Mouse (Mus musculus) liver, postnatal 0 days (tissue): ENCODE data around the gene Rnpc3. TPM values are rescaled to one million over a fixed set of nuclear protein-coding genes. Genes with fewer than 3 reads are reported as not detected.

Experiments used
- ATAC-seq: fragments of 200-750 bp; cut with Nextera tagmentation; 2 replicates; pipeline ENCODE4 v1.8.0; 2017; ENCODE audit warnings: mild to moderate bottlenecking, moderate library complexity
- DNase-seq: peaks from one replicate; pipeline ENCODE4 v3.0.0-alpha.2; 2016
- H3K27ac ChIP-seq: fragments of 300-500 bp; sonication (generic); 2 replicates; pipeline ENCODE4 v1.5.1; 2014; ENCODE audit warnings: antibody characterized with exemption, moderate library complexity, mild to moderate bottlenecking, low read depth
- H3K27me3 ChIP-seq: fragments of 300-500 bp; sonication (generic); 2 replicates; pipeline ENCODE4 v1.6.1; 2014; ENCODE audit warnings: low read length, control low read depth, mixed read lengths; ENCODE audit not compliant: insufficient read depth
- H3K36me3 ChIP-seq: fragments of 300-500 bp; sonication (generic); replicated peaks from 2 replicates; pipeline ENCODE4 v1.6.1; 2014; ENCODE audit warnings: mild to moderate bottlenecking, control low read depth, low read length, moderate library complexity, mixed read lengths; ENCODE audit not compliant: insufficient read depth
- H3K4me1 ChIP-seq: fragments of 300-500 bp; sonication (generic); 2 replicates; pipeline ENCODE4 v1.6.1; 2014; ENCODE audit warnings: antibody characterized with exemption, mild to moderate bottlenecking, control low read depth; ENCODE audit not compliant: insufficient read depth
- H3K4me2 ChIP-seq: fragments of 300-500 bp; sonication (generic); 2 replicates; pipeline ENCODE4 v1.6.1; 2014; ENCODE audit warnings: low read depth, mild to moderate bottlenecking, low read length, moderate library complexity, mixed read lengths
- H3K4me3 ChIP-seq: fragments of 300-500 bp; sonication (generic); 2 replicates; pipeline ENCODE4 v1.5.1; 2014; ENCODE audit warnings: low read depth, low read length
- H3K9ac ChIP-seq: fragments of 300-500 bp; sonication (generic); replicated peaks from 2 replicates; pipeline ENCODE4 v1.6.1; 2014; ENCODE audit warnings: mild to moderate bottlenecking, moderate library complexity
- H3K9me3 ChIP-seq: fragments of 300-500 bp; sonication (generic); 2 replicates; pipeline ENCODE4 v1.6.1; 2016; ENCODE audit warnings: mild to moderate bottlenecking, control low read depth, low read length, mixed read lengths
- CTCF ChIP-seq: sonication (generic); IDR thresholded peaks from 2 replicates; pipeline ENCODE4 v1.5.1; 2016; ENCODE audit warnings: antibody characterized with exemption, low read depth
- EP300 ChIP-seq: IDR thresholded peaks from 2 replicates; pipeline ENCODE4 v1.6.1; 2016; ENCODE audit warnings: antibody characterized with exemption, low read depth, mild to moderate bottlenecking
- WGBS: fragments of 180-500 bp; shearing (Covaris S2); extraction: QIAGEN DNeasy Blood & Tissue Kit; methylation state at CpG from one replicate; pipeline ENCODE4 v1.1.7; 2014; ENCODE audit not compliant: insufficient replicate concordance; 5-methylcytosine and 5-hydroxymethylcytosine counted together
- polyA plus RNA-seq: library from polyadenylated mRNA; unstranded; fragments of >200 nt; fragmentation: Nextera tagmentation; extraction: Ambion mirVana; gene quantifications from 2 replicates; pipeline ENCODE4 v1.2.1, GENCODE M21; 2015

The Rnpc3 gene
- polyA plus RNA-seq, 1 experiment from 2014 or later: 16.9 TPM

GRCm38 (mm10) chr3:113630564-113630963, 615 bp upstream of the Rnpc3 start:
- DNase-seq (no peak), ATAC-seq (no peak)
- 7% methylated on average over 13 of the region's 13 CpGs for WGBS
- H3K27me3 ChIP-seq: no peaks in the 10 kb centered on the region
- peaks cover 15% of the 10 kb centered on the region for H3K36me3 ChIP-seq
- H3K27ac ChIP-seq: peak overlapping the region; percentile 99
- H3K4me3 ChIP-seq: peak overlapping the region; percentile 80
- TF ChIP-seq CTCF (no peak), EP300 (no peak)
- no peaks in the 10 kb centered on the region for H3K9me3 ChIP-seq
- peaks cover 14% of the 10 kb centered on the region for H3K4me1 ChIP-seq
- peak overlapping the region; percentile 84 for H3K4me2 ChIP-seq
- H3K9ac ChIP-seq: peak overlapping the region; percentile 78

- H3K4me1 ChIP-seq: no peaks in the 10 kb centered on the region
- no peak within 1 kb of the TSS for H3K4me3 ChIP-seq
- no peaks in the 10 kb centered on the region for H3K27me3 ChIP-seq
- no peak within 1 kb of the TSS for H3K4me2 ChIP-seq
- no peak within 1 kb of the TSS for H3K27ac ChIP-seq
- peaks cover 19% of the 10 kb centered on the region for H3K36me3 ChIP-seq
- 87% methylated on average over 2 of the region's 2 CpGs for WGBS
- H3K9ac ChIP-seq: no peak within 1 kb of the TSS
- DNase-seq (no peak), ATAC-seq (no peak)
- TF ChIP-seq EP300 (no peak), CTCF (no peak)
- no peaks in the 10 kb centered on the region for H3K9me3 ChIP-seq
Observed at GRCm38 (mm10) chr3:113606599-113606998, 23.4 kb downstream of the Rnpc3 start, which contains the start of gene Amy1. Gene Amy1 (minus strand): TSS chr3:113606699.

- no peaks in the 10 kb centered on the region for H3K27me3 ChIP-seq
- TF ChIP-seq EP300: no peak
- H3K4me3 ChIP-seq: no peak overlapping the region
- no peaks in the 10 kb centered on the region for H3K4me1 ChIP-seq
- no peaks in the 10 kb centered on the region for H3K36me3 ChIP-seq
- no peak for DNase-seq
- peak; percentile 62 for ATAC-seq
- no peak overlapping the region for H3K4me2 ChIP-seq
- no peaks in the 10 kb centered on the region for H3K9me3 ChIP-seq
- no peak overlapping the region for H3K9ac ChIP-seq
- 50% methylated on average over 1 of the region's 1 CpGs for WGBS
- no peak overlapping the region for H3K27ac ChIP-seq
Observed at GRCm38 (mm10) chr3:113590844-113591243, 39.1 kb downstream of the Rnpc3 start.

GRCm38 (mm10) chr3:113574578-113574977, 55.4 kb downstream of the Rnpc3 start:
- Histone ChIP-seq H3K4me3 (no peak overlapping the region), H3K9ac (no peak overlapping the region), H3K36me3 (no peaks in the 10 kb centered on the region), H3K4me2 (no peak overlapping the region), H3K27ac (peak overlapping the region; percentile 5; the same call in 1 of the 2 replicates), H3K9me3 (no peaks in the 10 kb centered on the region), H3K4me1 (no peaks in the 10 kb centered on the region), H3K27me3 (no peaks in the 10 kb centered on the region)
- DNase-seq (peak; percentile 42), ATAC-seq (peak; percentile 94)
- WGBS: 57% methylated on average over 4 of the region's 4 CpGs
- no peak for TF ChIP-seq CTCF
- TF ChIP-seq EP300: no peak

- H3K9me3 ChIP-seq: no peaks in the 10 kb centered on the region
- ATAC-seq (peak; percentile 92), DNase-seq (no peak)
Observed at GRCm38 (mm10) chr3:113574138-113574537, 55.8 kb downstream of the Rnpc3 start.

GRCm38 (mm10) chr3:113572158-113572557, 57.8 kb downstream of the Rnpc3 start:
- peaks cover 3% of the 10 kb centered on the region; the same call in 1 of the 2 replicates for H3K9me3 ChIP-seq
- no peak for DNase-seq
- peak; percentile 66 for TF ChIP-seq EP300
- no peak for TF ChIP-seq CTCF
- peak overlapping the region; percentile 64 for H3K27ac ChIP-seq
- no peak overlapping the region for H3K4me2 ChIP-seq
- H3K36me3 ChIP-seq: peaks cover 3% of the 10 kb centered on the region; the same call in 1 of the 2 replicates
- no peaks in the 10 kb centered on the region for H3K4me1 ChIP-seq
- H3K9ac ChIP-seq: no peak overlapping the region
- H3K27me3 ChIP-seq: no peaks in the 10 kb centered on the region
- no peak overlapping the region for H3K4me3 ChIP-seq
- WGBS: 55% methylated on average over 3 of the region's 3 CpGs
- peak; percentile 61 for ATAC-seq

More at GRCm38 (mm10) chr3:113574138-113574537, 55.8 kb downstream of the Rnpc3 start:
- Histone ChIP-seq H3K27ac (peak overlapping the region; percentile 5; the same call in 1 of the 2 replicates), H3K27me3 (no peaks in the 10 kb centered on the region), H3K36me3 (no peaks in the 10 kb centered on the region), H3K4me2 (no peak overlapping the region), H3K4me1 (no peaks in the 10 kb centered on the region), H3K4me3 (no peak overlapping the region), H3K9ac (no peak overlapping the region)
- no peak for TF ChIP-seq CTCF
- TF ChIP-seq EP300: peak; percentile 26; the same call in 1 of the 2 replicates
- WGBS: 50% methylated on average over 2 of the region's 2 CpGs

Other genes with a start within 250 kb of the Rnpc3 start
- gene Amy2a1, start 97.7 kb downstream of the Rnpc3 start, polyA plus RNA-seq: 26.2 and 39.4 TPM in 2 replicates
- gene Amy1, start 23.4 kb downstream of the Rnpc3 start, polyA plus RNA-seq: 165 and 175 TPM in 2 replicates